Mouse (Mus musculus): Measurements from ENCODE around the gene Agbl4. TPM values are rescaled to one million over a fixed set of nuclear protein-coding genes. Genes with fewer than 3 reads are reported as not detected.
"Not testable (repeated sequence)": the region's sequence is repeated elsewhere in the genome, so short reads cannot be mapped to it uniquely, and the experiment has no call there.

Gene Agbl4
- total and polyA plus RNA-seq, 3 experiments, result not detected

- H3K4me3 ChIP-seq (ENCODE audit: control insufficient read depth in 1 of 2, insufficient read depth in 1 of 2, low read depth in 2 of 2, low read length in 2 of 2), result no peak overlapping the region
- no peaks in the 10 kb centered on the region for H3K9me3 ChIP-seq (replicated peaks; ENCODE audit: insufficient read depth, low read length)
- DNase-seq (ENCODE audit: low read depth, low spot score), result no peak
- no peaks in the 10 kb centered on the region for H3K36me3 ChIP-seq (ENCODE audit: control insufficient read depth in 1 of 2, insufficient read depth in 2 of 2, low read length in 2 of 2)
- TF ChIP-seq ZNF384 (IDR thresholded peaks at IDR 0.05; ENCODE audit: low read depth, low read length) (no peak), RAD21 (IDR thresholded peaks at IDR 0.05; ENCODE audit: low read depth, low read length) (no peak), CHD2 (IDR thresholded peaks at IDR 0.05; ENCODE audit: low read length) (no peak), BHLHE40 (IDR thresholded peaks at IDR 0.05; ENCODE audit: borderline replicate concordance, low read depth, low read length) (no peak)
- H3K4me1 ChIP-seq (ENCODE audit: control insufficient read depth in 1 of 2, insufficient read depth in 2 of 2, low read length in 2 of 2), result no peaks in the 10 kb centered on the region
- H3K27me3 ChIP-seq (ENCODE audit: control insufficient read depth in 1 of 2, insufficient read depth in 2 of 2, low read length in 2 of 2), result no peaks in the 10 kb centered on the region
- no peak overlapping the region for H3K9ac ChIP-seq (ENCODE audit: control insufficient read depth, low read depth, low read length, poor library complexity, severe bottlenecking)
- H3K27ac ChIP-seq (ENCODE audit: control insufficient read depth, low read depth, low read length), result no peak overlapping the region
- H3K79me2 ChIP-seq (ENCODE audit: control insufficient read depth, insufficient read depth, low read length, poor library complexity), result no peaks in the 10 kb centered on the region
These were observed 802.6 kb downstream of the Agbl4 start for GRCm38 (mm10) chr4:111200100-111200499.

GRCm38 (mm10) chr4:111215191-111215762 is 817.8 kb downstream of the Agbl4 start:
- no peak for TF ChIP-seq MYB (IDR thresholded peaks at IDR 0.05; ENCODE audit: low read depth, low read length)
- no peak for TF ChIP-seq BHLHE40 (IDR thresholded peaks at IDR 0.05; ENCODE audit: borderline replicate concordance, low read depth, low read length)
- no peak for TF ChIP-seq CHD2 (IDR thresholded peaks at IDR 0.05; ENCODE audit: low read length)
- no peak for TF ChIP-seq MAFK (IDR thresholded peaks at IDR 0.05; ENCODE audit: borderline replicate concordance, low read depth, low read length)
- no peak for TF ChIP-seq POLR2AphosphoS2 (IDR thresholded peaks at IDR 0.05; ENCODE audit: low read length)
- TF ChIP-seq ELF1 (IDR thresholded peaks at IDR 0.05; ENCODE audit: low read depth, low read length), result no peak
- no peak for TF ChIP-seq MAX (IDR thresholded peaks at IDR 0.05; ENCODE audit: low read length)
- TF ChIP-seq MYC (IDR thresholded peaks at IDR 0.05; ENCODE audit: low read depth, low read length), result no peak
- TF ChIP-seq EP300 (IDR thresholded peaks at IDR 0.05; ENCODE audit: low read depth in 1 of 2, low read length in 2 of 2), result no peak
- no peak for TF ChIP-seq E2F4 (IDR thresholded peaks at IDR 0.05; ENCODE audit: borderline replicate concordance, low read depth, low read length)
- no peak for TF ChIP-seq HCFC1 (IDR thresholded peaks at IDR 0.05; ENCODE audit: low read depth, low read length)
- no peak for TF ChIP-seq MAZ (IDR thresholded peaks at IDR 0.05; ENCODE audit: low read depth, low read length)
- TF ChIP-seq TCF12 (IDR thresholded peaks at IDR 0.05; ENCODE audit: low read depth, low read length), result no peak
- no peak for TF ChIP-seq TAL1 (IDR thresholded peaks at IDR 0.05; ENCODE audit: low read length)
- TF ChIP-seq ZC3H11A (IDR thresholded peaks at IDR 0.05; ENCODE audit: low read depth, low read length), result no peak
- TF ChIP-seq SMC3 (IDR thresholded peaks at IDR 0.05; ENCODE audit: low read depth, low read length), result no peak
- TF ChIP-seq ETS1 (IDR thresholded peaks at IDR 0.05; ENCODE audit: low read depth, low read length), result no peak
- no peak for TF ChIP-seq GABPA (IDR thresholded peaks at IDR 0.05; ENCODE audit: low read depth, low read length)

GRCm38 (mm10) chr4:111219030-111219429 is 821.6 kb downstream of the Agbl4 start:
- not testable (repeated sequence) for H3K4me1 ChIP-seq (ENCODE audit: control insufficient read depth in 1 of 2, insufficient read depth in 2 of 2, low read length in 2 of 2); H3K79me2 ChIP-seq (ENCODE audit: control insufficient read depth, insufficient read depth, low read length, poor library complexity); H3K4me3 ChIP-seq (ENCODE audit: control insufficient read depth in 1 of 2, insufficient read depth in 1 of 2, low read depth in 2 of 2, low read length in 2 of 2); H3K36me3 ChIP-seq (ENCODE audit: control insufficient read depth in 1 of 2, insufficient read depth in 2 of 2, low read length in 2 of 2); H3K9ac ChIP-seq (ENCODE audit: control insufficient read depth, low read depth, low read length, poor library complexity, severe bottlenecking); H3K27ac ChIP-seq (ENCODE audit: control insufficient read depth, low read depth, low read length); H3K27me3 ChIP-seq (ENCODE audit: control insufficient read depth in 1 of 2, insufficient read depth in 2 of 2, low read length in 2 of 2); H3K9me3 ChIP-seq (replicated peaks; ENCODE audit: insufficient read depth, low read length); DNase-seq (ENCODE audit: low read depth, low spot score)

More at GRCm38 (mm10) chr4:111215191-111215762, 817.8 kb downstream of the Agbl4 start:
- no peaks in the 10 kb centered on the region for H3K4me1 ChIP-seq (ENCODE audit: control insufficient read depth in 1 of 2, insufficient read depth in 2 of 2, low read length in 2 of 2)
- DNase-seq (ENCODE audit: low read depth, low spot score), result no peak
- H3K4me3 ChIP-seq (ENCODE audit: control insufficient read depth in 1 of 2, insufficient read depth in 1 of 2, low read depth in 2 of 2, low read length in 2 of 2), result no peak overlapping the region
- no peaks in the 10 kb centered on the region for H3K9me3 ChIP-seq (replicated peaks; ENCODE audit: insufficient read depth, low read length)
- no peak overlapping the region for H3K27ac ChIP-seq (ENCODE audit: control insufficient read depth, low read depth, low read length)
- no peaks in the 10 kb centered on the region for H3K79me2 ChIP-seq (ENCODE audit: control insufficient read depth, insufficient read depth, low read length, poor library complexity)
- no peaks in the 10 kb centered on the region for H3K36me3 ChIP-seq (ENCODE audit: control insufficient read depth in 1 of 2, insufficient read depth in 2 of 2, low read length in 2 of 2)
- no peaks in the 10 kb centered on the region for H3K27me3 ChIP-seq (ENCODE audit: control insufficient read depth in 1 of 2, insufficient read depth in 2 of 2, low read length in 2 of 2)
- H3K9ac ChIP-seq (ENCODE audit: control insufficient read depth, low read depth, low read length, poor library complexity, severe bottlenecking), result no peak overlapping the region

- not testable (repeated sequence) for H3K4me3 ChIP-seq (ENCODE audit: control insufficient read depth in 1 of 2, insufficient read depth in 1 of 2, low read depth in 2 of 2, low read length in 2 of 2); H3K9ac ChIP-seq (ENCODE audit: control insufficient read depth, low read depth, low read length, poor library complexity, severe bottlenecking); DNase-seq (ENCODE audit: low read depth, low spot score); H3K36me3 ChIP-seq (ENCODE audit: control insufficient read depth in 1 of 2, insufficient read depth in 2 of 2, low read length in 2 of 2); H3K27ac ChIP-seq (ENCODE audit: control insufficient read depth, low read depth, low read length); H3K27me3 ChIP-seq (ENCODE audit: control insufficient read depth in 1 of 2, insufficient read depth in 2 of 2, low read length in 2 of 2); H3K9me3 ChIP-seq (replicated peaks; ENCODE audit: insufficient read depth, low read length); H3K4me1 ChIP-seq (ENCODE audit: control insufficient read depth in 1 of 2, insufficient read depth in 2 of 2, low read length in 2 of 2); H3K79me2 ChIP-seq (ENCODE audit: control insufficient read depth, insufficient read depth, low read length, poor library complexity)
These were observed 822.1 kb downstream of the Agbl4 start for GRCm38 (mm10) chr4:111219543-111219942.
